Mouse (Mus musculus) liver, embryonic 16.5 days (tissue): ENCODE results near the gene Arhgef19. TPM values are rescaled to one million over a fixed set of nuclear protein-coding genes. Genes with fewer than 3 reads are reported as not detected.

ENCODE experiments used
- ATAC-seq: fragments of 200-750 bp; cut with Nextera tagmentation; 2 replicates; pipeline ENCODE4 v1.8.0; 2017; ENCODE audit warnings: low read depth, mild to moderate bottlenecking, moderate number of reproducible peaks, moderate library complexity
- H3K27ac ChIP-seq: fragments of 300-500 bp; sonication (generic); 2 replicates; pipeline ENCODE4 v1.5.1; 2014; ENCODE audit warnings: mild to moderate bottlenecking, low read length
- H3K27me3 ChIP-seq: fragments of 300-500 bp; sonication (generic); 2 replicates; pipeline ENCODE4 v1.6.1; 2014; ENCODE audit warnings: low read depth, low read length, mixed read lengths; ENCODE audit not compliant: control insufficient read depth, insufficient read depth
- H3K36me3 ChIP-seq: fragments of 300-500 bp; sonication (generic); 2 replicates; pipeline ENCODE4 v1.6.1; 2014; ENCODE audit warnings: mild to moderate bottlenecking; ENCODE audit not compliant: control insufficient read depth, insufficient read depth
- H3K4me1 ChIP-seq: fragments of 300-500 bp; sonication (generic); 2 replicates; pipeline ENCODE4 v1.6.1; 2014; ENCODE audit warnings: low read depth, low read length, mixed read lengths; ENCODE audit not compliant: control insufficient read depth
- H3K4me2 ChIP-seq: fragments of 300-500 bp; sonication (generic); 2 replicates; pipeline ENCODE4 v1.6.1; 2014; ENCODE audit warnings: low read depth, low read length, mixed read lengths
- H3K4me3 ChIP-seq: fragments of 300-500 bp; sonication (generic); 2 replicates; pipeline ENCODE4 v1.5.1; 2014; ENCODE audit warnings: low read depth, mild to moderate bottlenecking, low read length
- H3K9ac ChIP-seq: fragments of 300-500 bp; sonication (generic); 2 replicates; pipeline ENCODE4 v1.6.1; 2014; ENCODE audit warnings: low read depth, low read length
- H3K9me3 ChIP-seq: fragments of 300-500 bp; sonication (generic); replicated peaks from 2 replicates; pipeline ENCODE4 v1.6.1; 2016; ENCODE audit warnings: low read length; ENCODE audit not compliant: control insufficient read depth
- WGBS: fragments of 180-500 bp; shearing (Covaris S2); extraction: QIAGEN DNeasy Blood & Tissue Kit; methylation state at CpG from one replicate; pipeline ENCODE4 v1.1.7; 2014; ENCODE audit not compliant: insufficient replicate concordance; 5-methylcytosine and 5-hydroxymethylcytosine counted together
- polyA plus RNA-seq: library from polyadenylated mRNA; unstranded; fragments of >200 nt; fragmentation: Nextera tagmentation; extraction: Ambion mirVana; gene quantifications from 2 replicates; pipeline ENCODE4 v1.2.1, GENCODE M21; 2015

Gene Arhgef19
- polyA plus RNA-seq, 1 experiment from 2014 or later, result 1.3 TPM

DNA sequence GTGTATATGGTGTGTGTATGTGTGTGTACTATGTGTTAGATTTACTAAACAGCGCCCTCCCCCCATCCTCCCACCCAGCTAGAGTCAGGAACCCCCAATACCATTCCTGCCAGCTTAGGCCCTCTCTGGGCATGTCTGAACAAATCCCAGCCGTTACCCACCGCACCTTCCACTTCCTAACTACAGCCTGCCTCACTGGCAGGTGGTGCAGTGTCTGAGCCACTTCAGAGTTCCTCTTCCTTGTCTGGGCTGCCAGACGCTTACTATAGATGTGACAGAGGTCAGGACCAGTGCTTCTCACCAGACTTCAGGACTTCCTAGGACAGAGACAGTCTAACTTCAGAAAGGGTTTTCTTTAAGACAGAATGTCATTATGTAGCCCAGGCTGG is 64.9 kb downstream of the Arhgef19 start:
- 33% methylated on average over 4 of the region's 4 CpGs for WGBS
- Histone ChIP-seq H3K4me3 (no peak overlapping the region), H3K9ac (no peak overlapping the region), H3K27me3 (peaks cover 38% of the 10 kb centered on the region), H3K36me3 (no peaks in the 10 kb centered on the region), H3K4me1 (no peaks in the 10 kb centered on the region; the same call in none of the 2 replicates), H3K4me2 (no peak overlapping the region), H3K27ac (no peak overlapping the region), H3K9me3 (no peaks in the 10 kb centered on the region)
- ATAC-seq, result no peak

DNA sequence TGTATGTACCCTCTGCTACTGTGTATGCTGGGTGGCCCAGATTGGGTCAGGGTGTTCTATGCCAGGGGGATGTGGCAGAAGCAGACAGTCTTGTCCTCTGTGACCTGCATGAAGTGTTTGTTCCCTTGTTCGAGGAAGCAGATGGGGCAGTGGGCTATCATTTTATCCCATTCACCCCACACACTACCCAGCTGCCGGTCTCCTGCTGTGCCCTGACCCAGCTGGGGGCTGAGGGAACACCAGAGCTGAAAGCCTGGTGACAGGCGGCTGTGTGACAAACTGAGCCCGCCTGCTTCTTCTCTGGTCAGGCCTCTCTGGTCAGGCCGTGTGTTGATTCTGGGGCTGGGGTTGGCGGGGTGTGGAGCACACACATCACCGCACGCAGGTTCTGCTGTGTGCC is 66.8 kb downstream of the Arhgef19 start:
- Histone ChIP-seq H3K36me3 (no peaks in the 10 kb centered on the region), H3K4me2 (no peak overlapping the region), H3K27me3 (peaks cover 22% of the 10 kb centered on the region), H3K4me1 (peaks cover 8% of the 10 kb centered on the region), H3K9ac (no peak overlapping the region), H3K27ac (no peak overlapping the region), H3K4me3 (no peak overlapping the region), H3K9me3 (no peaks in the 10 kb centered on the region)
- ATAC-seq, result no peak
- WGBS, result 50% methylated on average over 8 of the region's 8 CpGs

Other genes with a start within 250 kb of the Arhgef19 start
- gene Mfap2, start 229.1 kb upstream of the Arhgef19 start, polyA plus RNA-seq, result 15.3 and 20.3 TPM in 2 replicates
- 0.59 and 0.63 TPM in 2 replicates for gene Crocc, start 178.9 kb upstream of the Arhgef19 start, polyA plus RNA-seq
- gene Necap2, start 161.1 kb upstream of the Arhgef19 start, polyA plus RNA-seq, result 87.5 and 93.3 TPM in 2 replicates
- gene Spata21, start 151.2 kb upstream of the Arhgef19 start, polyA plus RNA-seq, result not detected in 2 replicates
- gene Szrd1, start 99.7 kb upstream of the Arhgef19 start, polyA plus RNA-seq, result 18.1 and 19.1 TPM in 2 replicates
- gene Fbxo42, start 91.6 kb upstream of the Arhgef19 start, polyA plus RNA-seq, result 16.3 and 18.0 TPM in 2 replicates
- gene Rsg1, start 25.5 kb upstream of the Arhgef19 start, polyA plus RNA-seq, result 0.99 and 1.6 TPM in 2 replicates
- gene Epha2, start 61.7 kb downstream of the Arhgef19 start, polyA plus RNA-seq, result 0.53 and 0.93 TPM in 2 replicates
- not detected in 2 replicates for gene Fam131c, start 128.7 kb downstream of the Arhgef19 start, polyA plus RNA-seq
- gene Clcnka, start 159.2 kb downstream of the Arhgef19 start, polyA plus RNA-seq, result 0.05 TPM in 1 of 2 replicates, not detected in the other
- gene Clcnkb, start 176.5 kb downstream of the Arhgef19 start, polyA plus RNA-seq, result not detected in 2 replicates
- 0.22 and 0.97 TPM in 2 replicates for gene Hspb7, start 181.3 kb downstream of the Arhgef19 start, polyA plus RNA-seq
- not detected in 2 replicates for gene Srarp, start 196.6 kb downstream of the Arhgef19 start, polyA plus RNA-seq
- gene Zbtb17, start 205.2 kb downstream of the Arhgef19 start, polyA plus RNA-seq, result 6.6 and 7.9 TPM in 2 replicates